Mouse (Mus musculus) thymus, adult 2 months (tissue): ENCODE results near the gene Epop.

Experiments used
- CTCF ChIP-seq: fragments of 200-500 bp; IDR thresholded peaks from 2 replicates; pipeline ENCODE4 v1.5.1; 2012; ENCODE audit warnings: mild to moderate bottlenecking, control low read depth, low read length, moderate library complexity, borderline replicate concordance; ENCODE audit not compliant: control insufficient read depth, poor library complexity, insufficient read depth; ENCODE audit errors: extremely low read depth
- POLR2A ChIP-seq: fragments of 200-500 bp; IDR thresholded peaks from 2 replicates; pipeline ENCODE4 v1.6.1; 2012; ENCODE audit warnings: mild to moderate bottlenecking, low read length, control low read depth, moderate library complexity; ENCODE audit not compliant: control insufficient read depth, poor library complexity, insufficient read depth; ENCODE audit errors: extremely low read depth

DNA sequence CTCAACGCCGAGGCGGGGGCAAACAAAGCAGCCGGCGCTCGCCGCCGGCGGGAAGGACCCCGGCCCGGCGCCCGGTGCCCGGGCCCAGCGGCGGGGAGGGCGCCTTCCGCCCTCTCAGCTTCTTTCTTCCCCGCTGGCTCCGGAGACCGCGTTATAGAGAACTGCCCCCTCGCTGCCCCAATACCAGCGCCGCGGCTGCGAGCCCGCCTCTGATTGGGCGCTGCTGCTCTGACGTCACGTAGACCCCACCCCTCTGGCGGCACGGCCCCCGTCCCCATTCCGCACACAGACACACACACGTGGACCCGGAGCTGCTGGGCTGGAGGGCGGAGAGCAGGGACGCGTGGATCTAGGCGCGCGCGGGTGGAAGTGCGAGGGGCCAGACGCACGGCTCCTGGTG lies at the start of gene Epop:
- TF ChIP-seq CTCF, result no peak
- TF ChIP-seq POLR2A, result peak; percentile 65; the same call in 1 of the 2 replicates
